Mouse (Mus musculus) lung, embryonic 14.5 days (tissue): ENCODE data around the gene Slc35f2. TPM values are rescaled to one million over a fixed set of nuclear protein-coding genes. Genes with fewer than 3 reads are reported as not detected.

Experiments used
- ATAC-seq: fragments of 200-750 bp; cut with Nextera tagmentation; 2 replicates; pipeline ENCODE4 v1.8.0; 2017; ENCODE audit warnings: mild to moderate bottlenecking, moderate TSS enrichment, moderate library complexity; ENCODE audit not compliant: insufficient read depth
- DNase-seq: peaks from one replicate; pipeline ENCODE4 v3.0.0-alpha.2; 2015
- H3K27ac ChIP-seq: fragments of 300-500 bp; sonication (generic); 2 replicates; pipeline ENCODE4 v1.5.1; 2014; ENCODE audit warnings: low read depth, mild to moderate bottlenecking, moderate library complexity
- H3K27me3 ChIP-seq: fragments of 300-500 bp; sonication (generic); 2 replicates; pipeline ENCODE4 v1.6.1; 2014; ENCODE audit warnings: low read length, control low read depth; ENCODE audit not compliant: insufficient read depth
- H3K36me3 ChIP-seq: fragments of 300-500 bp; sonication (generic); 2 replicates; pipeline ENCODE4 v1.6.1; 2014; ENCODE audit warnings: control low read depth; ENCODE audit not compliant: insufficient read depth
- H3K4me1 ChIP-seq: fragments of 300-500 bp; sonication (generic); 2 replicates; pipeline ENCODE4 v1.6.1; 2014; ENCODE audit warnings: antibody characterized with exemption, control low read depth; ENCODE audit not compliant: insufficient read depth
- H3K4me2 ChIP-seq: fragments of 300-500 bp; sonication (generic); 2 replicates; pipeline ENCODE4 v1.6.1; 2014; ENCODE audit warnings: mild to moderate bottlenecking
- H3K4me3 ChIP-seq: fragments of 300-500 bp; sonication (generic); 2 replicates; pipeline ENCODE4 v1.5.1; 2014; ENCODE audit warnings: low read depth, low read length
- H3K9ac ChIP-seq: fragments of 300-500 bp; sonication (generic); 2 replicates; pipeline ENCODE4 v1.6.1; 2014
- H3K9me3 ChIP-seq: fragments of 300-500 bp; sonication (generic); 2 replicates; pipeline ENCODE4 v1.6.1; 2016; ENCODE audit warnings: low read depth, low read length, control low read depth
- CTCF ChIP-seq: IDR thresholded peaks from 2 replicates; pipeline ENCODE4 v1.5.1; 2016; ENCODE audit warnings: antibody characterized with exemption, low read depth
- WGBS: fragments of 180-500 bp; shearing (Covaris S2); extraction: QIAGEN DNeasy Blood & Tissue Kit; methylation state at CpG from one replicate; pipeline ENCODE4 v1.1.7; 2014; 5-methylcytosine and 5-hydroxymethylcytosine counted together
- polyA plus RNA-seq: library from polyadenylated mRNA; unstranded; fragments of >200 nt; fragmentation: Nextera tagmentation; extraction: Ambion mirVana; gene quantifications from 2 replicates; pipeline ENCODE4 v1.2.1, GENCODE M21; 2014

Gene Slc35f2
- polyA plus RNA-seq = 7.7 and 8.3 TPM in 2 replicates

GRCm38 (mm10) chr9:53771344-53772021, at the start of gene Slc35f2:
Gene Slc35f2 (plus strand): TSS chr9:53771538.
- peak; percentile 92 for ATAC-seq
- Histone ChIP-seq H3K27ac (no peak within 1 kb of the TSS), H3K4me2 (peak within 1 kb of the TSS; percentile 87)

GRCm38 (mm10) chr9:53740829-53741404, 30.4 kb upstream of the Slc35f2 start:
- 34% methylated on average over 3 of the region's 3 CpGs for WGBS

More at GRCm38 (mm10) chr9:53771344-53772021, at the start of gene Slc35f2:
- H3K9ac ChIP-seq = peak within 1 kb of the TSS; percentile 44
- no peaks in the 10 kb centered on the region for H3K4me1 ChIP-seq
- H3K27me3 ChIP-seq = peaks cover 21% of the 10 kb centered on the region
- H3K36me3 ChIP-seq = no peaks in the 10 kb centered on the region
- peak within 1 kb of the TSS; percentile 49 for H3K4me3 ChIP-seq
- under 1% methylated on average over 50 of the region's 50 CpGs for WGBS
- no peak for TF ChIP-seq CTCF
- H3K9me3 ChIP-seq = no peaks in the 10 kb centered on the region
- peak; percentile 73 for DNase-seq

GRCm38 (mm10) chr9:53750411-53750810, 20.9 kb upstream of the Slc35f2 start:
- Histone ChIP-seq H3K27ac (no peak overlapping the region), H3K9ac (no peak overlapping the region), H3K4me1 (no peaks in the 10 kb centered on the region), H3K36me3 (no peaks in the 10 kb centered on the region), H3K4me2 (no peak overlapping the region), H3K4me3 (no peak overlapping the region), H3K27me3 (no peaks in the 10 kb centered on the region), H3K9me3 (no peaks in the 10 kb centered on the region)
- no peak for TF ChIP-seq CTCF
- DNase-seq (no peak), ATAC-seq (no peak)
- 82% methylated on average over 13 of the region's 13 CpGs for WGBS

More at GRCm38 (mm10) chr9:53740829-53741404, 30.4 kb upstream of the Slc35f2 start:
- DNase-seq (no peak), ATAC-seq (no peak)
- Histone ChIP-seq H3K9me3 (no peaks in the 10 kb centered on the region), H3K27me3 (no peaks in the 10 kb centered on the region), H3K9ac (no peak overlapping the region), H3K4me2 (no peak overlapping the region), H3K36me3 (no peaks in the 10 kb centered on the region), H3K27ac (no peak overlapping the region), H3K4me3 (no peak overlapping the region), H3K4me1 (no peaks in the 10 kb centered on the region)
- no peak for TF ChIP-seq CTCF

GRCm38 (mm10) chr9:53750899-53751298, 20.4 kb upstream of the Slc35f2 start:
- ATAC-seq = no peak
- 45% methylated on average over 5 of the region's 5 CpGs for WGBS
- no peak overlapping the region for H3K4me3 ChIP-seq

GRCm38 (mm10) chr9:53754801-53755200, 16.5 kb upstream of the Slc35f2 start:
- Histone ChIP-seq H3K27me3 (no peaks in the 10 kb centered on the region), H3K4me2 (no peak overlapping the region), H3K4me3 (no peak overlapping the region), H3K9me3 (no peaks in the 10 kb centered on the region), H3K27ac (no peak overlapping the region), H3K36me3 (no peaks in the 10 kb centered on the region), H3K9ac (no peak overlapping the region), H3K4me1 (no peaks in the 10 kb centered on the region)
- ATAC-seq (no peak), DNase-seq (no peak)
- no peak for TF ChIP-seq CTCF

More at GRCm38 (mm10) chr9:53750899-53751298, 20.4 kb upstream of the Slc35f2 start:
- Histone ChIP-seq H3K4me1 (no peaks in the 10 kb centered on the region), H3K9me3 (no peaks in the 10 kb centered on the region), H3K27me3 (no peaks in the 10 kb centered on the region), H3K4me2 (no peak overlapping the region), H3K27ac (no peak overlapping the region), H3K36me3 (no peaks in the 10 kb centered on the region), H3K9ac (no peak overlapping the region)
- peak; percentile 21; the same call in 1 of the 2 replicates for TF ChIP-seq CTCF
- DNase-seq = peak; percentile 26

- no peaks in the 10 kb centered on the region for H3K27me3 ChIP-seq
- 87% methylated on average over 2 of the region's 2 CpGs for WGBS
- no peak for TF ChIP-seq CTCF
- no peak overlapping the region for H3K27ac ChIP-seq
- ATAC-seq (no peak), DNase-seq (no peak)
- H3K9ac ChIP-seq = no peak overlapping the region
- H3K4me1 ChIP-seq = no peaks in the 10 kb centered on the region
- H3K4me3 ChIP-seq = no peak overlapping the region
- no peak overlapping the region for H3K4me2 ChIP-seq
- no peaks in the 10 kb centered on the region for H3K9me3 ChIP-seq
- no peaks in the 10 kb centered on the region for H3K36me3 ChIP-seq
These were observed 13.2 kb upstream of the Slc35f2 start for GRCm38 (mm10) chr9:53758142-53758541.

- no peak for DNase-seq
- no peak overlapping the region for H3K4me2 ChIP-seq
- WGBS = 83% methylated on average over 8 of the region's 8 CpGs
- no peak overlapping the region for H3K9ac ChIP-seq
- TF ChIP-seq CTCF = no peak
- H3K27ac ChIP-seq = no peak overlapping the region
- ATAC-seq = no peak
- H3K4me3 ChIP-seq = no peak overlapping the region
- no peaks in the 10 kb centered on the region for H3K27me3 ChIP-seq
- no peaks in the 10 kb centered on the region for H3K4me1 ChIP-seq
- H3K36me3 ChIP-seq = no peaks in the 10 kb centered on the region
- no peaks in the 10 kb centered on the region for H3K9me3 ChIP-seq
These were observed 6.6 kb upstream of the Slc35f2 start for GRCm38 (mm10) chr9:53764697-53765096.
